Mouse (Mus musculus) neural tube, embryonic 13.5 days (tissue): ENCODE measurements around the gene Gm7233. TPM values are rescaled to one million over a fixed set of nuclear protein-coding genes. Genes with fewer than 3 reads are reported as not detected.
"Not testable (repeated sequence)": the region's sequence is repeated elsewhere in the genome, so short reads cannot be mapped to it uniquely, and the experiment has no call there.

Experiments used
- ATAC-seq: fragments of 200-750 bp; cut with Nextera tagmentation; 2 replicates; pipeline ENCODE4 v1.8.0; 2017; ENCODE audit warnings: low read depth, mild to moderate bottlenecking, moderate TSS enrichment, moderate library complexity
- H3K27ac ChIP-seq: fragments of 300-500 bp; sonication (generic); replicated peaks from 2 replicates; pipeline ENCODE4 v1.5.1; 2015; ENCODE audit warnings: moderate library complexity, mild to moderate bottlenecking, inconsistent platforms
- H3K27me3 ChIP-seq: fragments of 300-500 bp; sonication (generic); 2 replicates; pipeline ENCODE4 v1.6.1; 2015; ENCODE audit warnings: mild to moderate bottlenecking, inconsistent platforms
- H3K36me3 ChIP-seq: fragments of 300-500 bp; sonication (generic); 2 replicates; pipeline ENCODE4 v1.6.1; 2015; ENCODE audit warnings: mild to moderate bottlenecking, inconsistent platforms
- H3K4me1 ChIP-seq: fragments of 300-500 bp; sonication (generic); replicated peaks from 2 replicates; pipeline ENCODE4 v1.6.1; 2015; ENCODE audit warnings: inconsistent platforms
- H3K4me2 ChIP-seq: fragments of 300-500 bp; sonication (generic); 2 replicates; pipeline ENCODE4 v1.6.1; 2015; ENCODE audit warnings: inconsistent platforms, mild to moderate bottlenecking, moderate library complexity
- H3K4me3 ChIP-seq: fragments of 300-500 bp; sonication (generic); 2 replicates; pipeline ENCODE4 v1.5.1; 2015; ENCODE audit warnings: mild to moderate bottlenecking, inconsistent platforms
- H3K9ac ChIP-seq: fragments of 300-500 bp; sonication (generic); 2 replicates; pipeline ENCODE4 v1.6.1; 2015; ENCODE audit warnings: moderate library complexity, mild to moderate bottlenecking, inconsistent platforms
- H3K9me3 ChIP-seq: fragments of 300-500 bp; sonication (generic); 2 replicates; pipeline ENCODE4 v1.6.1; 2016; ENCODE audit warnings: inconsistent platforms
- WGBS: fragments of 180-500 bp; shearing (Covaris S2); methylation state at CpG from one replicate; pipeline ENCODE4 v1.1.7; 2015; 5-methylcytosine and 5-hydroxymethylcytosine counted together
- polyA plus RNA-seq: library from polyadenylated mRNA; unstranded; fragments of >200 nt; fragmentation: Nextera tagmentation; extraction: Ambion mirVana; gene quantifications from 2 replicates; pipeline ENCODE4 v1.2.1, GENCODE M21; 2015

Gm7233 gene
- not detected in 2 replicates for polyA plus RNA-seq

DNA sequence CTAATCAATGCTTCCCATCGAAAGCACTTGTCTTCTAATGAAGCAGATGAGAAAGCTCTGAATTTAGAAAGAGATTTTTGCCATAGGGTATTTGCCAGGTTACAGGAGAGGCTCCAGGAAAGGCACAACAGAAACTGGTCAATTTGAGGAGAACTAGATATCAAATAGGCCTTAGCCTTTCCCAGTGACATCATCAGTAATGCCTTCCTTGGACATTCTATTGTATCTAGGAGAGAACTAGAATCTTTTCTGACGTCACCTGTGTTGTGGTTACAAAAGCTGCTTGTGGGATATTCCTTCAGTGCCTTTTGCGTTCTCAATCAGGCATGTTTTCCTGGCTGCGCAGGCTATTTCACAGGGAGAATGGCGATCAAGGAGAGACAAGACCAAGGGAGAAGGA is at the start of gene Gm7233:
Gm7233 (plus strand) TSS at position 301 of the 400 bp plus-strand sequence.
- H3K4me3 ChIP-seq, ATAC-seq, H3K9ac ChIP-seq, H3K4me1 ChIP-seq, H3K9me3 ChIP-seq, H3K36me3 ChIP-seq, H3K27ac ChIP-seq, H3K27me3 ChIP-seq, H3K4me2 ChIP-seq: not testable (repeated sequence)
- 76% methylated on average over 5 of the region's 5 CpGs for WGBS

- H3K9ac ChIP-seq, H3K36me3 ChIP-seq, H3K9me3 ChIP-seq, H3K27me3 ChIP-seq, H3K4me2 ChIP-seq, ATAC-seq, H3K27ac ChIP-seq, H3K4me3 ChIP-seq, H3K4me1 ChIP-seq: not testable (repeated sequence)
- 72% methylated on average over 4 of the region's 4 CpGs for WGBS
Observed at GRCm38 (mm10) chr14:43167189-43167588, 12.5 kb upstream of the Gm7233 start.

GRCm38 (mm10) chr14:43167942-43168341 is 11.7 kb upstream of the Gm7233 start:
- not testable (repeated sequence) for H3K4me1 ChIP-seq, H3K4me2 ChIP-seq, H3K27ac ChIP-seq, H3K9me3 ChIP-seq, H3K36me3 ChIP-seq, H3K9ac ChIP-seq, ATAC-seq, H3K27me3 ChIP-seq, H3K4me3 ChIP-seq
- no CpG with 5 or more reads among the region's 10 CpGs for WGBS

GRCm38 (mm10) chr14:43168573-43169170 is 11.0 kb upstream of the Gm7233 start:
- 25% methylated on average over 1 of the region's 10 CpGs for WGBS
- H3K27ac ChIP-seq, H3K9ac ChIP-seq, H3K9me3 ChIP-seq, H3K4me2 ChIP-seq, H3K4me3 ChIP-seq, H3K4me1 ChIP-seq, H3K27me3 ChIP-seq, H3K36me3 ChIP-seq, ATAC-seq: not testable (repeated sequence)

- not testable (repeated sequence) for H3K36me3 ChIP-seq, H3K9me3 ChIP-seq, H3K27ac ChIP-seq, H3K4me2 ChIP-seq, H3K4me3 ChIP-seq, H3K27me3 ChIP-seq, H3K9ac ChIP-seq, H3K4me1 ChIP-seq, ATAC-seq
- 86% methylated on average over 4 of the region's 4 CpGs for WGBS
Observed at GRCm38 (mm10) chr14:43235204-43235603, 55.5 kb downstream of the Gm7233 start, which contains the start of gene Gm8122. Gene Gm8122, minus strand, starts transcription at chr14:43235304.

Other genes starting within 250 kb of the Gm7233 start
- not detected in 2 replicates for gene Gm8082, start 186.2 kb upstream of the Gm7233 start, polyA plus RNA-seq
- not detected in 2 replicates for gene Gm10376, start 164.2 kb upstream of the Gm7233 start, polyA plus RNA-seq
- gene Gm8094, start 103.2 kb upstream of the Gm7233 start, polyA plus RNA-seq, result not detected in 2 replicates
- not detected in 2 replicates for gene Gm8104, start 79.3 kb upstream of the Gm7233 start, polyA plus RNA-seq
- not detected in 2 replicates for gene Gm8122, start 55.4 kb downstream of the Gm7233 start, polyA plus RNA-seq
- not detected in 2 replicates for gene Gm8126, start 78.8 kb downstream of the Gm7233 start, polyA plus RNA-seq
- 0.13 TPM in 1 of 2 replicates, not detected in the other for gene Gm9732, start 95.2 kb downstream of the Gm7233 start, polyA plus RNA-seq
- not detected in 2 replicates for gene Gm8127, start 114.0 kb downstream of the Gm7233 start, polyA plus RNA-seq
- gene 1700001F09Rik, start 167.9 kb downstream of the Gm7233 start, polyA plus RNA-seq, result not detected in 2 replicates
- not detected in 2 replicates for gene Gm8138, start 236.5 kb downstream of the Gm7233 start, polyA plus RNA-seq